Comparison of ENCODE assay signal across 16 mouse cellular contexts in genomic region chr4:58108364-58108763, GRCm38 (mm10).
"Had no signal": no experiment of that assay in that cellular context is flagged by ENCODE, and none has a peak within 500 bp of the region (broad histone marks: within the 10 kb centered on the region; RNA-seq: fewer than 3 reads in every experiment).

No protein-coding gene starts in this region.

- H3K9me3 ChIP-seq: neural tube, embryonic 13.5 days; neural tube, embryonic 15.5 days; stomach, embryonic 15.5 days had no signal

- H3K27ac ChIP-seq: neural tube, embryonic 13.5 days; neural tube, embryonic 15.5 days; stomach, embryonic 15.5 days; stomach, postnatal 0 days had no signal

- DNase-seq: retina, postnatal 1 day; right cerebral cortex, adult 18-20 months; right cerebral cortex, postnatal 14 days; right cerebral cortex, postnatal 25 days; right cerebral cortex, postnatal 4 days; spleen, adult 18-20 months; thymus, adult 18-20 months; thymus, adult 2 months; thymus, postnatal 14 days; thymus, postnatal 25 days; thymus, postnatal 36 days; thymus, postnatal 4 days had no signal

- H3K4me3 ChIP-seq: neural tube, embryonic 13.5 days; neural tube, embryonic 15.5 days; stomach, embryonic 15.5 days had no signal

- H3K9ac ChIP-seq: neural tube, embryonic 13.5 days; neural tube, embryonic 15.5 days; stomach, embryonic 15.5 days had no signal

- H3K4me1 ChIP-seq: neural tube, embryonic 13.5 days; neural tube, embryonic 15.5 days; stomach, embryonic 15.5 days had no signal

- H3K36me3 ChIP-seq: neural tube, embryonic 13.5 days; neural tube, embryonic 15.5 days; stomach, embryonic 15.5 days had no signal

- H3K27me3 ChIP-seq: neural tube, embryonic 13.5 days; neural tube, embryonic 15.5 days; stomach, embryonic 15.5 days had no signal

- H3K4me2 ChIP-seq: neural tube, embryonic 13.5 days; neural tube, embryonic 15.5 days; stomach, embryonic 15.5 days had no signal
